Mouse (Mus musculus): ENCODE data around the gene Acad8. TPM values are rescaled to one million over a fixed set of nuclear protein-coding genes. Genes with fewer than 3 reads are reported as not detected.

The Acad8 gene
- 30.8 and 32.7 TPM in 2 replicates for polyA plus RNA-seq (2012; ENCODE audit: insufficient read depth, insufficient read length, missing spikeins)

- TF ChIP-seq POLR2A (IDR thresholded peaks at IDR 0.05; ENCODE audit: borderline replicate concordance, low read depth, low read length): no peak
- TF ChIP-seq CTCF (IDR thresholded peaks at IDR 0.05; ENCODE audit: low read depth, low read length): no peak
- peaks cover 27% of the 10 kb centered on the region for H3K4me1 ChIP-seq (ENCODE audit: control insufficient read depth, insufficient read depth, low read length)
- peak within 1 kb of the TSS; percentile 79 for H3K27ac ChIP-seq (ENCODE audit: insufficient read depth, low read depth, low read length)
- H3K4me3 ChIP-seq (ENCODE audit: insufficient read depth, low read length): peak within 1 kb of the TSS; percentile 79
These were observed at the start of gene Acad8, which contains the start of gene Thyn1 for GRCm38 (mm10) chr9:26999461-27000395. Gene Acad8, minus strand, starts transcription at chr9:26999566. Gene Thyn1, plus strand, starts transcription at chr9:26999710.

- no peaks in the 10 kb centered on the region for H3K4me1 ChIP-seq (ENCODE audit: control insufficient read depth, insufficient read depth, low read length)
- TF ChIP-seq POLR2A (IDR thresholded peaks at IDR 0.05; ENCODE audit: borderline replicate concordance, low read depth, low read length) (no peak), CTCF (IDR thresholded peaks at IDR 0.05; ENCODE audit: low read depth, low read length) (no peak)
- H3K4me3 ChIP-seq (ENCODE audit: insufficient read depth, low read length): no peak overlapping the region
- H3K27ac ChIP-seq (ENCODE audit: insufficient read depth, low read depth, low read length): no peak overlapping the region
These were observed 44.5 kb upstream of the Acad8 start for GRCm38 (mm10) chr9:27043892-27044291.

GRCm38 (mm10) chr9:27030763-27031100 lies 31.4 kb upstream of the Acad8 start:
- no peak for TF ChIP-seq POLR2A (IDR thresholded peaks at IDR 0.05; ENCODE audit: borderline replicate concordance, low read depth, low read length)
- Histone ChIP-seq H3K27ac (ENCODE audit: insufficient read depth, low read depth, low read length) (no peak overlapping the region), H3K4me3 (ENCODE audit: insufficient read depth, low read length) (peak overlapping the region; percentile 78), H3K4me1 (ENCODE audit: control insufficient read depth, insufficient read depth, low read length) (peaks cover 22% of the 10 kb centered on the region)

- peaks cover 22% of the 10 kb centered on the region for H3K4me1 ChIP-seq (ENCODE audit: control insufficient read depth, insufficient read depth, low read length)
- H3K4me3 ChIP-seq (ENCODE audit: insufficient read depth, low read length): peak within 1 kb of the TSS; percentile 78
- peak within 1 kb of the TSS; percentile 71 for H3K27ac ChIP-seq (ENCODE audit: insufficient read depth, low read depth, low read length)
- peak; percentile 87; the same call in 1 of the 2 replicates for TF ChIP-seq POLR2A (IDR thresholded peaks at IDR 0.05; ENCODE audit: borderline replicate concordance, low read depth, low read length)
- no peak for TF ChIP-seq CTCF (IDR thresholded peaks at IDR 0.05; ENCODE audit: low read depth, low read length)
These were observed 30.7 kb upstream of the Acad8 start, which contains the start of the genes Vps26b and Ncapd3 for GRCm38 (mm10) chr9:27029828-27030762. Gene Vps26b, minus strand, starts transcription at chr9:27030065. Gene Ncapd3, plus strand, starts transcription at chr9:27030175.

- TF ChIP-seq CTCF (IDR thresholded peaks at IDR 0.05; ENCODE audit: low read depth, low read length) (no peak), POLR2A (IDR thresholded peaks at IDR 0.05; ENCODE audit: borderline replicate concordance, low read depth, low read length) (no peak)
- peak overlapping the region; percentile 78 for H3K4me3 ChIP-seq (ENCODE audit: insufficient read depth, low read length)
- H3K27ac ChIP-seq (ENCODE audit: insufficient read depth, low read depth, low read length): peak overlapping the region; percentile 10
- peaks cover 22% of the 10 kb centered on the region for H3K4me1 ChIP-seq (ENCODE audit: control insufficient read depth, insufficient read depth, low read length)
These were observed 29.9 kb upstream of the Acad8 start for GRCm38 (mm10) chr9:27029022-27029827.

GRCm38 (mm10) chr9:27026708-27027107 lies 27.3 kb upstream of the Acad8 start:
- no peak overlapping the region for H3K4me3 ChIP-seq (ENCODE audit: insufficient read depth, low read length)
- no peak overlapping the region for H3K27ac ChIP-seq (ENCODE audit: insufficient read depth, low read depth, low read length)
- H3K4me1 ChIP-seq (ENCODE audit: control insufficient read depth, insufficient read depth, low read length): peaks cover 29% of the 10 kb centered on the region
- TF ChIP-seq POLR2A (IDR thresholded peaks at IDR 0.05; ENCODE audit: borderline replicate concordance, low read depth, low read length) (no peak), CTCF (IDR thresholded peaks at IDR 0.05; ENCODE audit: low read depth, low read length) (no peak)

- H3K27ac ChIP-seq (ENCODE audit: insufficient read depth, low read depth, low read length): no peak overlapping the region
- H3K4me1 ChIP-seq (ENCODE audit: control insufficient read depth, insufficient read depth, low read length): peaks cover 29% of the 10 kb centered on the region
These were observed 24.3 kb upstream of the Acad8 start for GRCm38 (mm10) chr9:27023681-27024080.

GRCm38 (mm10) chr9:27018961-27019360 lies 19.6 kb upstream of the Acad8 start:
- H3K4me3 ChIP-seq (ENCODE audit: insufficient read depth, low read length): no peak overlapping the region
- H3K27ac ChIP-seq (ENCODE audit: insufficient read depth, low read depth, low read length): no peak overlapping the region
- peaks cover 10% of the 10 kb centered on the region for H3K4me1 ChIP-seq (ENCODE audit: control insufficient read depth, insufficient read depth, low read length)
- no peak for TF ChIP-seq CTCF (IDR thresholded peaks at IDR 0.05; ENCODE audit: low read depth, low read length)
- TF ChIP-seq POLR2A (IDR thresholded peaks at IDR 0.05; ENCODE audit: borderline replicate concordance, low read depth, low read length): no peak

More at GRCm38 (mm10) chr9:27023681-27024080, 24.3 kb upstream of the Acad8 start:
- no peak for TF ChIP-seq POLR2A (IDR thresholded peaks at IDR 0.05; ENCODE audit: borderline replicate concordance, low read depth, low read length)
- H3K4me3 ChIP-seq (ENCODE audit: insufficient read depth, low read length): no peak overlapping the region

GRCm38 (mm10) chr9:27011572-27011971 lies 12.2 kb upstream of the Acad8 start:
- Histone ChIP-seq H3K4me1 (ENCODE audit: control insufficient read depth, insufficient read depth, low read length) (no peaks in the 10 kb centered on the region), H3K27ac (ENCODE audit: insufficient read depth, low read depth, low read length) (no peak overlapping the region), H3K4me3 (ENCODE audit: insufficient read depth, low read length) (no peak overlapping the region)
- no peak for TF ChIP-seq CTCF (IDR thresholded peaks at IDR 0.05; ENCODE audit: low read depth, low read length)
- TF ChIP-seq POLR2A (IDR thresholded peaks at IDR 0.05; ENCODE audit: borderline replicate concordance, low read depth, low read length): no peak
